Mouse (Mus musculus): ENCODE results near the gene Tmem26.

Tmem26 gene

DNA sequence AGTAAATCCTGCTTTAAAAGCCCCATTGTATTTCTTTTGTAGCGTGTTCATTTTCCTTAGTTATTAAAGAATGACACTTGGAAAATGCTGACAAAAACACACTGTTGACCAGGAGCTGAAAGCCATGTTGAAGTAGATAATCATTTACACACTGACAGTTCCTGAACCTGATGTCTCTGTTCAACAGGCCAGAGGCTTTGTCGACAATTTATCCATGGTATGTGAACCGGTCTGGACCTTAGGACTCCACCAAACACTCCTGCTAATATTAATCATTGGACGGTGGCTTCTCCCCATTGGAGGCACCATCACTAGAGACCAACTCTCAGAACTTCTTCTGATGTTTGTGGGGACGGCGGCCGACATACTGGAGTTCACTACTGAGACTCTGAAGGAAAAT is 27.5 kb downstream of the Tmem26 start:
- DNase-seq (ENCODE audit: low spot score): no peak

DNA sequence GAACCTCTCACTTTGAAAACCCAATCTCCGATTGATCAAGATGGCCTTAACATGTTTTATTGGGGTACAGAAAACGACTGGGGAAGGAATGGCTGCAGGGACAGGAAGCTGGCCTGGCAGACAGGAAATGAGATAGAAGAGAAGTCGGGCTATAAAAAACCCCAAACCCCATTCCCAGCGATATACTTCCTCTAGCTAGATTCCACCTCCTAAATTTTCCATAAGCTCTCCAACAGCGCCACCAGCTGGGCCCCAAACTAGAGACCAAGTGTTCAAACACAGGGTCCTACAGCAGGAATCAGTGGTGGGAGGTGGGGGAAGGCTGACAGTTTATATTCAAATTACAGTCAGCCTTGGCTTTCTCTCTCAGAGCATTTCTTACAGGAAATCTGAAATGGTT is 35.8 kb downstream of the Tmem26 start:
- DNase-seq (ENCODE audit: low spot score): no peak

DNA sequence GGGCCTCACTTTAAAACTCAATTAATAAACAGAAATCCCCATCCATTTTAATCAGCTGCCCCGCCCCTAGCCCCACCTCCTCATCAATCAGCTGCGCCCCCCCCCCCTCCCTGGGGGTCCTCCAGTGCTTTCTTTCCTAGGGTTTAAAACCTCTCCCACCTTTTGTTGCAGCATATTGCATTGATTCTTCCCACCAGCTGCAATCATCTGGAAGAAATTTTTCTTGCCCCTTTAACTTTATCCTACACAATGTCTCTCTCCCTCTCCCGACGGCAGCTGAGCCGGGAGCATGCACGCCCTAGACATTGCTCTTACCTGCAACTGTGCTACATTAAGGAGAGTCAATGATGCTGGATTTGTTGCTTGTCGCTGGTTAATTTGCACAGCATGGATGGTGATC is 36.3 kb downstream of the Tmem26 start:
- no peak for DNase-seq (ENCODE audit: low spot score)

DNA sequence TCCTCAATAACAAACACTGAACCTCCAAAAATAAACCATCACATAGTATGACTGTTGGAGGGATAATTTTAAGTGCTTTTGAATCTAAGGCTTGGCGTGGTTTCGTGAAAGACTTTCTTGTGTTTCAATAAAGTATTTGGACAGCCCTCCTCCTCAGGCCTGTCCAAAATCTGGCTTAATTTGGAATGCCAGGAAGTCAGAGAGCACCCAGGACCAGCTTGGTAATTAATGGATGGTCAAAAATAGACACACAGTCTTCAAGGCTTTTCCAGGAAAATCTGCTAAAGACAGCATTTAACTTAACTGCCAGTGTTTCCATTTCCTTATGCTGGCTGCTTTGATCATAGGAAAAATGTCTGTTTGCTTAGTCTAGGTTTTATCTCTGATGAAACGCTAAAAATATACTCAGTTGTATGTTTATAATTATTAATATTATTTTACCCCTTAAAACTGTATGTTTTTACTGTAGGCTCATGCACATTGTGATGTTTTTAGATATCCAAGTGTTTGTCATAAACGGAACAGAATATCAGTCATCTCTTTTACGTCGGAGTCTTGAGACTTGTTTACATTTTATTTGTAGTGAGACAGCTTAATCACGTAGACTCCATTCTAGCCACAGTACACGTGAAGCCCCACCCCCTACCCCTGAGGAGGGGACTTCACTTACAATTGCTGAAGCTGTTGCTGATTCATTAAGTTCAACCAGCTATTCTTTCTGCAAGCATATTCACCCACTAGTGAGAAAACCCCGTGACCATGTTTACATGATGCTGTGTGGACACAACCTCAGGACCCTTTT is 57.8 kb downstream of the Tmem26 start:
- no peak for DNase-seq (ENCODE audit: low spot score)

DNA sequence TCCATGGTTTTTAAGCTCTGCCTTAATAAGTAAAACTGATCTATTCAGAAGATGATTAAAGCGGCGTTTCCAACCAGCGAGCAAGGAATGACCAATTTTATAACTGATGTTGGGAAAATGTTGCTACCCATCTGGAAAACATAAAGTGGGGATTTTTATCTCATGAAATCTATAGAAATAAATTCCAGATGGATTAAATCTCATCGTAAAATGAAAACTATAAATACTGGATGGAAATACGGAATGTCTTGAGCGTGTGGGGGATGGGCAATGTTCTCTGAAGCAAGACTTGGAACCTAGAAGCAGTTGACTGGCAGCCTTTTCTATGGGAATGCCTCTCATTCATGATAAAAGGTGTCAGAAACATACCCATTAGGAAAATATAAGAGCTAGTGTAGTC is 59.3 kb downstream of the Tmem26 start:
- DNase-seq (ENCODE audit: low spot score): no peak

DNA sequence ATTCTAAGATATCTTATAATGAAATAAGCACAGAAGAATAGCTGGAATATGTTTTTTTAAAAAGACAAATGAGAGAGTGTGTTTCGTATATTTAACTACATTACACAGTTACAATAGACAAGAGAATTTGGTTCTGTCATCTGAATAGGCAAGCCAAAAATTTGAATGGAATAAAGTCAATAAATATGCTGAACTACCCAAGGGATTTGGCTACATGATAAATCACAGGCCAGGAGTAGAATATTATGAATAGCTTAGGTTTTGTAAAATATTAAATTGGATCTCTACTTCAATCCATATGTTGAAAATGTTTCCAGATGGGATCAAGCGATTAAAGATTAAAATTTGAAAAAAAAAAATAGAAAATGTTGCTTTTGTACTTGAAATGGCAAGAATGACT is 60.4 kb downstream of the Tmem26 start:
- DNase-seq (ENCODE audit: low spot score): no peak

DNA sequence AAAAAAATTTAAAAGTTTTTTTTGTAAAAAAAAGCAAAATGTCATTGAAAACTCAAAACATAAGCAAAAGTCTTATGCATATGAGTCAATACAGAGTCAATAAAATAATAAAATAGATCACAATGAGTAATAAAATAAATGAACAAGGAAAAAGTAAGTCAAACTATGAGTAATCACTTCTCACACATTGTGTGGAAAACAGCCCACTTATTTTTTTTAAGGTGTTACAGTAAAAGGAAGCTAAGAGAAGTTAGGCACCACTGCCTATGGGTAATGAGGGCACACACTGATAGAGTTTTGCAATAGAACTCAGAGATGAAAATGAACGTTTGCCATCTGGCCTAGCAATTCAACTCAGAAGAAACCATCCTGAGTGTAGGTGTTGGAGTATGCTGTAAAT is 61.0 kb downstream of the Tmem26 start:
- DNase-seq (ENCODE audit: low spot score): no peak

DNA sequence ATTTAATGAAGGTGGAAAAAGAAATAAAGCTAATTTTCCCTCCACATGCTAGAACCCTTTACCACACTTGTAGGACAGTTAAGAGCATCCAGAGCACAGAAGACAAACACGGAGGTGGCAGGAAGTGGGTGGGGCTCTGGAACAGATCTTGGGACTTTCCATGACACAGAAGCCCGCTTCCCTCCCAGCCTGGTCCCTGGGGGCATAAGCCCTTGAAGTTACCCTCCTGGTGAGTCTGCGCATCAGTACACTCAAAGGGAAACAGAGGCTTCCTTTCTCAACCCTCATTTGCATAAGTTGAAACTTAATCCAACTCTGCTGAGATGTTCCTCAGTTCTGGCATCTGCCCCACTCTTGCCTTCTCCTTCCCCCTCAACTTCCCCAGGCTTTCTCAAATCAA is 72.0 kb downstream of the Tmem26 start:
- DNase-seq (ENCODE audit: low spot score): no peak

DNA sequence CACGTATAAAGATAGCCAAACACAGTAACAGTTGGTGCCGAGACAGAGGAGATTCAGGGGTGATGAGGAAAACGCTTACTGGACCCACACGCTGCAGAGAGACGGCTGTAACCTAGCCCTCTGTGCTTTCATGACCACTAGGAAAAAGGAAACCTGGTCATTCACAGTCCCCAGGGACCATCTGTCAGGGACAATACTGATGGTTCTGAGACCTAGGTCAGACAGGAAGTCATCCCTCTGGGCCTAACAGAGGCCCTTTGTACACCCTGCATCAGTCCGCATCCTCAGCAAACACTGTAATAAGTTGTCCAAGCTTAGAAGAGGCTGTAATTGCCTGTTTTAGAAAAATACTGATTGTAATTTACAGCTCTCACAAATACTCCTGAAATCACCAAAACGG is 76.4 kb downstream of the Tmem26 start:
- no peak for DNase-seq (ENCODE audit: low spot score)

DNA sequence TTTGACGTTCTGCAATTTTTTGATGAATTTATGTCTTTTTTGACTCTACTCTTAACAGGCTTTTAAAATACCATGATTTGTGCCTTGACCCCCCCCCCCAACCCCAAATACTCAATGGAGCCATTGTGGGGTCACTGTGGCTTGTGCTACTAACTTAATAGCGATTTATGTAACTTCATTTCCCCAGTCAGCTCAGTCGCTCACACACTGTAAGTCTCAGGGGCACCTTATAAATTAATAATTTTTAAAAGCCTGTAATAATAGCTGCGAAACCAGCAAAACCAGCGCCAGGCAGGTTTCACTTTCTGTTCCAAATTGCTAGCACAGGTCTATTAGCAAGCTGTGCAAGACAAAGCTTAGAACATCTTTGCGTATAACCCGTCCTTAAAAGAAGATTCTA is 76.9 kb downstream of the Tmem26 start:
- DNase-seq (ENCODE audit: low spot score): no peak

DNA sequence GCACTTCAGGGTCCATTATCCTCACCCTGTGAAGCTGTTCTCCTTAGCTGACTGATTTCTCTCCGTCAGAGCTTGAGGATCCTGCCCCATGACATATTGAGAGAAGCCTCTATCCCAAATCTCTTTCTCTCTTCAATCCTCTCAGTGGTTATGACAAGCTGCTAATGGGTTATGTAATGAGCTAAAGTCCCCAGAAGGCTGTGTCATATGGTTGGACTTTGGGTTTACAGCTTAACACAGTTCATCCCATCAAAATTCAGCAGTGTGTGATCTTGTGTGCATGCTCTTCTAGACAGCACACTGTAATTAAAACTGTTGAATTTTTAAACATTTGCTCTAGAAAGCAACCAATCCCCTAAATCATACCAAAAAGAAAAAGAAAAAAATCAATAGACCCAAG is 82.9 kb downstream of the Tmem26 start:
- DNase-seq (ENCODE audit: low spot score): no peak

DNA sequence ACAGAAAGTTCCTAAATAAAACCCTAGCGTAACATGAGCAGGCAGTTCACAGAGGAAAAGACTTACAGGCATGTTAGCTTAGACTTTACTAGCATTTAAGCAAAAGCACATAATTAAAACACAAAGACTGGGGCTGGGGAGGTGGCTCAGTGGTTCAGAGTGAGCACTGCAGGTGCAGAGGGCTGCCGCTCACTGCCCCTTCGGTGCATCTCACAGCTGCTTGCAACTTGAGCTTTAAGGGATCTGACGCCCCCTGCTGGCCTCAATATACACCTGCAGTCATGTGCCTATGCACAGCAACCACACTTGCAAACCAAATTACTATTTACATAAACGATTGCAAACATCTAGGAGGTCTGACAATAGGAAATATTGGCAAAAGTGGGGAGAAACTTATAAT is 87.5 kb downstream of the Tmem26 start:
- no peak for DNase-seq (ENCODE audit: low spot score)

DNA sequence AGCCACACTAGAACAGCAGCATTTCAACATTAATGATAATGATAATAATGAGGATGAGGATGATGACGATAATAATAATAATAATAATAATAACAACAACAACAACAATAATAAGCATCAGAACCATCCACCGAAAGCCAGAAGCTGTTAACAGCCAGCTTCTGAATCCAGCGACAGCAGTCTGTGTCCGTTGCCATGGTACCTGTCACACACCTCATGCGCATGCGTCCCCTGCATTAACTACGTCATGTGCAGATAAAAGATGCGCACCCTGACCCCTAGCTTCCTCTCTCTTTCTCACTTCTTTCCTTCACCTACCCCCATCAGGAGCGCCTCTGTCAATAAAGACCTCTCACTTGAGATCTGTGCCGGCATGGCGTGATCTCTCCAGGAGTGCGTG is 89.3 kb downstream of the Tmem26 start:
- no peak for DNase-seq (ENCODE audit: low spot score)

DNA sequence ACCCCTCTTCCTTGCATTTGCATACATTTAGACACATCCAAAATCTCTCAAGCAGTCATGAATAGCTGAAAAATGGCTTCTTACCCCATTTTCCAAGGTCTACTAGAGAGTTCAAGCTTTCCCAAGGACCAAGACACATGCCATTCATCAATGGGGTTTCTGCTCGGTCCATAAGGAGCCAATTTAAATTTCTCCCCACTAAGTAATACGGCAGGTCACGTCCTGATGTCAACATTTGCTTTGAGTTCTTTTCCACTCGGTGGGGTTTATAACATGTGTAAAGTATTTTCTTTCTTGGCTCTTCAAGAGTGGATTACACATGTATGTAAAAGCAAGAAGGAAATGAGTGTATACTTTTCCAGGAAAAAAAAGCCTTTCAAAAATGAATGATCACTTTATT is 93.8 kb downstream of the Tmem26 start:
- DNase-seq (ENCODE audit: low spot score): no peak

DNA sequence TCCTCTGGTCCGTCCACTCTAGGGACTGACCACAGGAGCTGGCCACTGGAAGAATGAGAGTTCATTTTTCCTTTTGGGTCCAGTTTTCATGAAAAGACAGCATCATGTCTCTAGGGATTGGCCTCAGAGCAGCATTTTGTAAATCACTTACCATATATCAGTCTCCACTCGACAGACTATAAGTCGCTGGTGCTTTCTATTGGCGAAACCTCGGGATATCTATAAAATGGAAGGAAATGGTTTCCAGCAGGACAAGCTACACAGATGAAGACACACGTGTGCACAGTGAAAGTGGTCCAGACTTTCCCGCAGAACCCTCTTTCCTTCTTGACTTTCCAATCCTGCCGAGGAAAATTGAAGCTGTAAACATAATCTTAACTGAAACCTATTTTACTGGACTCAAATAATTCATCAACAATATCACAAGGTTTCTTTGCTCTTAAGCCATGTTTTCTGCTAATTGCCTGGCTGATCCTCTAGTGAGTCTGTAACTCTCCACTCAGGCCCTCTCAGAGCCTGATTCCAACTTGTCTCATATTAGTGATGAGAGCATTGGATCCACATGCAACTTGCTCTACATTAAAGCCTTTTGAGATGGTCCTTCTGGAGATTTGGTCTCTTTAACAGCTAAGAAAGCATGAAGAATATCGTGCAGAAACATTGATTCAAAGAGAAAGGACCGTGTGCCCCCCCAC is 94.8 kb downstream of the Tmem26 start:
- DNase-seq (ENCODE audit: low spot score): no peak

DNA sequence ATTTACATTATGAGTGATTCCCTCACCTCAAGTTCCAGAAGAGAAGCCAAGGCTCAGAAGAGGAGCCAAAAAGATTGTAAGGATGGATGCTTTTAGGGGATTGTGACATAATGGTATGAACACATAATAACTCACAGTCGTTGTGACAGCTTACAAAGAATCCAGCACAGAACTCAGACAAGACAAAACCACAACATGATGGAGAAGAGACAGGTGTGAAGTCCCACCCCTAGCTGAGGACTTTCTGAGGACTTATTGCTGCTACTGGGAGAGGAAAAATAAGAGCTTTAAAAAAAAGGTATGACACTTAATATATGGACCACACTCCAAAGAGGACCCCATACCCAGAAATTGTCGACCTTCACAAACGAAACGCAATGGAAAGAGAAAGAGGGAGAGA is 101.1 kb downstream of the Tmem26 start:
- no peak for DNase-seq (ENCODE audit: low spot score)
